Comparison of ENCODE assay signal across 8 mouse cellular contexts in genomic region chr2:117122701-117123337, GRCm38 (mm10). TPM values are rescaled to one million over a fixed set of nuclear protein-coding genes. Genes with fewer than 3 reads are reported as not detected.
DNase-seq lines count a peak whose midpoint lies in the region; ATAC-seq lines count a peak whose summit lies in the region.

No protein-coding gene starts in this region.

- peaks cover 13% of the 10 kb centered on the region for H3K4me1 ChIP-seq in forebrain, embryonic 12.5 days
- H3K4me1 ChIP-seq in hindbrain, embryonic 13.5 days (replicated peaks): peaks cover 24% of the 10 kb centered on the region
- peaks cover 40% of the 10 kb centered on the region for H3K4me1 ChIP-seq in megakaryocyte, embryonic 14.5 days

- ATAC-seq in cerebellum, adult (ENCODE audit: insufficient number of reproducible peaks, low FRiP score, low TSS enrichment): peak; percentile 32; the same call in 1 of the 2 replicates
- peak; percentile 51; the same call in 1 of the 2 replicates for ATAC-seq in forebrain, embryonic 12.5 days (ENCODE audit: low FRiP score)
- ATAC-seq in hindbrain, embryonic 13.5 days (ENCODE audit: low FRiP score): peak; percentile 54

- peak; percentile 97 for DNase-seq in heart, adult 11 months
- no peak for DNase-seq in heart, postnatal 25 days (ENCODE audit: low spot score)
- DNase-seq in left cerebral cortex, adult 8-10 months (ENCODE audit: low spot score in 2 of 2): peak; percentile 18 to 41
- peak; percentile 28 for DNase-seq in right cerebral cortex, postnatal 25 days

- no peak overlapping the region for H3K27ac ChIP-seq in forebrain, embryonic 12.5 days
- 0 out of 2 replicates have a peak overlapping the region, but pooled peaks have one; percentile 12 for H3K27ac ChIP-seq in hindbrain, embryonic 13.5 days

- peak overlapping the region; percentile 99 for H3K4me3 ChIP-seq in forebrain, embryonic 12.5 days (replicated peaks)
- peak overlapping the region; percentile 89 for H3K4me3 ChIP-seq in hindbrain, embryonic 13.5 days
- peak overlapping the region; percentile 98 for H3K4me3 ChIP-seq in megakaryocyte, embryonic 14.5 days (replicated peaks)

- no peaks in the 10 kb centered on the region for H3K9me3 ChIP-seq in forebrain, embryonic 12.5 days
- no peaks in the 10 kb centered on the region for H3K9me3 ChIP-seq in hindbrain, embryonic 13.5 days
- no peaks in the 10 kb centered on the region for H3K9me3 ChIP-seq in megakaryocyte, embryonic 14.5 days

- WGBS in forebrain, embryonic 12.5 days: 9% methylated on average over 17 of the region's 17 CpGs
- 4% methylated on average over 17 of the region's 17 CpGs for WGBS in hindbrain, embryonic 13.5 days

- peak overlapping the region; percentile 99 for H3K9ac ChIP-seq in forebrain, embryonic 12.5 days
- peak overlapping the region; percentile 99 for H3K9ac ChIP-seq in hindbrain, embryonic 13.5 days

- no peaks in the 10 kb centered on the region for H3K36me3 ChIP-seq in forebrain, embryonic 12.5 days (replicated peaks)
- no peaks in the 10 kb centered on the region for H3K36me3 ChIP-seq in hindbrain, embryonic 13.5 days
- H3K36me3 ChIP-seq in megakaryocyte, embryonic 14.5 days (replicated peaks; ENCODE audit: low read length): peaks cover 8% of the 10 kb centered on the region

- no peaks in the 10 kb centered on the region; the same call in 1 of the 2 replicates for H3K27me3 ChIP-seq in forebrain, embryonic 12.5 days
- H3K27me3 ChIP-seq in hindbrain, embryonic 13.5 days: no peaks in the 10 kb centered on the region
- no peaks in the 10 kb centered on the region for H3K27me3 ChIP-seq in megakaryocyte, embryonic 14.5 days (replicated peaks)

- intact Hi-C loops in heart, postnatal 25 days (cut with DNase I): loop anchor here (2.0 kb wide), 1 partner anchor 222 kb away; no protein-coding TSS in a partner anchor

- H3K4me2 ChIP-seq in forebrain, embryonic 12.5 days: peak overlapping the region; percentile 70
- peak overlapping the region; percentile 72 for H3K4me2 ChIP-seq in hindbrain, embryonic 13.5 days

RNA-seq across cellular contexts. Expression of gene Spred1, which starts 1.6 kb away (rescaled TPM):
- total RNA-seq in heart, postnatal 25 days (2021): 10 to 100 TPM; 17.1 to 17.6 TPM
- 13.5 and 19.5 TPM in 2 replicates for polyA plus RNA-seq in forebrain, embryonic 12.5 days (2016; fragmentation: Nextera tagmentation; extraction: Ambion mirVana)
- 7.2 and 9.2 TPM in 2 replicates for polyA plus RNA-seq in hindbrain, embryonic 13.5 days (2015; fragmentation: Nextera tagmentation; extraction: Ambion mirVana)
- 100 to 1,000 TPM; 108 to 149 (median 118) TPM for total RNA-seq in left cerebral cortex, adult 8-10 months (2022)
- polyA plus RNA-seq in megakaryocyte, embryonic 14.5 days (2012; ENCODE audit: insufficient read depth, low replicate concordance): 0.75 and 0.89 TPM in 2 replicates
